Mouse (Mus musculus) urinary bladder, postnatal 36 days (tissue): ENCODE data around the gene Zfp280b.
"Not testable (repeated sequence)": the region's sequence is repeated elsewhere in the genome, so short reads cannot be mapped to it uniquely, and the experiment has no call there.

Experiments used
- DNase-seq, 2 experiments: peaks; one replicate each; pipeline ENCODE4 v3.0.0; 2022; ENCODE audit warnings: low spot score in 2 of 2, mixed read lengths in 1 of 2

The Zfp280b gene

DNA sequence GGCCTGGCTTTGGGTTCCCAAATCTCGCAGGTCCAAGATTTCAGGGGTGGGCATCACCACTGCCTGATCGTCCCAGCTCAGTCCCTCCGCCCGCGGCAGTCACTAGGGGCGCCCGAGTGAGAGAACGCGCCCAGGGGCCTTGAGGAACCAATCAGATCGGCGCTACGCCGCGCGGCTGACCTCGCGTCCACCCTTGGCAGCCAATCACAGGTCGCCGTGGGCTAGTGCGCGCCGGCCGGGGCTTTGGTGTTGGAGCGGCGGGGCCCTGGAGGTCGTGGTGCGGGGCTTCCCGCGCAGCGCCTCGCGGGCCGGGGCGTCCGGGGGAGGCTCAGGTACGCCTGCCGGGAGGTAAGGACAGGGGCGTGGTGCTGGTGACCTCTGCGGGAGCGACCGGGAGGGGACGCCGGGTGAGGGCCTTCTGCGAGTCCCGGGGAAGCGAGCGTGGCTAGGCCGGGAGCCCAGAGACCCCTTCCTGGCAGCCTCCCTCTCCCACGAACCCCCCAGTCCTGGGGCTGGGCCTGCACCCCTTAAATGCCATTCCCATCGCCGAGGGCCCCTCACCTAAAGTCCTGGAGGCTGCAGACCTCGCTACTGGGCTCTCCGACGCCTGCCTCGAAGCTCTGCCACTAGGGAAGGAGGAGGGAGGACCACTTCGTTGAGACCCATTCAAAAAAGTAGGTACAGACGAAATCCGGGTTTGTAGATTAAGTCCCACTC lies at the start of gene Zfp280b:
Zfp280b (plus strand) TSS at position 249 of the 717 bp plus-strand sequence.
- DNase-seq, result peak; percentile 90 to 94

DNA sequence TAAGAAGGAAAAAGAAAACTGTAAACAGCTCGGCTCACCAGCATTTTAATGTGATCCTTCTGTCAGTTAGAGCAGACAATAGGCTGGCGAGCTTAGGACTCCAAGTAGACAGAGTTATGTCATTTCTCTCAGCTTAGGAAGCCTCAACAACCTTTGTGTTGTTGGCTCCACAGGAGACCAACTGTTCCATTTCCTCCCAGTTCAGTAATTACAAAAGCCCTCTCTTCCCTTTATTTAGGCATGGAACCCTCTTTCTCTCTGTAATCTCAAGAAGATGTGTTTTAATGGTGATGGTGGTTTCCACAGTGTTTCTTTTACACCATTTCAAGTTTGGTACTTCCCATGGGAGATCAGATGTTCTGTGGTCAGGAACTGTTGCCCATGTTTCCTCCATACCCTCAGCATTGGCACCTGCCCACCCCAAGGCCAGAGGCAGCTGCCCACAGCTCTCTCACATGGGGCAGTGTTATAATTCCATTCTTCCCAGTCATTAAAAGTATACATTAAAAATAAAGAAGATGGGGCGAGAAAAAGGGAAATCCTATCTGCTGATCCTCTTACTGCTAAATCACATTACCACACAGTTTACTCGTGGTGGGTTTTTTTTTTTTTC lies 41.9 kb upstream of the Zfp280b start:
- DNase-seq, result no peak

GRCm38 (mm10) chr10:75993616-75994240 lies 38.7 kb upstream of the Zfp280b start:
- no peak for DNase-seq

GRCm38 (mm10) chr10:75994531-75995210 lies 37.8 kb upstream of the Zfp280b start:
- not testable (repeated sequence) for DNase-seq

GRCm38 (mm10) chr10:75995463-75995862 lies 37.0 kb upstream of the Zfp280b start:
- DNase-seq, result no peak

- DNase-seq, result no peak
Measured at GRCm38 (mm10) chr10:75996315-75996714, 36.1 kb upstream of the Zfp280b start.

DNA sequence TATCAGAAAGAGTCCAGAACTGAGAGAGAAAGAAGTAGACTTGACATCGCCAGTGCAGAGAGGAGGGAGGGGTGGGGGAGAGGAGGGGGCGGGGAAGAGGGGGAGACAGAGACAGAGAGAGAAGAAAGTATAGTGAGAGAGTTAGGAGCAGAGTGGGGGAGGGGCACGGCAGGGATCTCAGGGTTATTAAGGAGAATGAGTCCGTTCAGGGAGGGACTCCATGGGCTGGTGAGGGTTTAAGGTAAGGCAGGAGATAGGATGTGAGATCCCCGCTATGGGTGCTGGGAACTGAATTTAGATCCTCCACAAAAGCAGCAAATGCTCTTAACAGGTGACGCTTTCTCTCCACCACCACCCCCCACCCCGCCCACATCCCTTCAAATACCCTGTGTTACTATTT lies 31.3 kb upstream of the Zfp280b start:
- DNase-seq, result no peak

DNA sequence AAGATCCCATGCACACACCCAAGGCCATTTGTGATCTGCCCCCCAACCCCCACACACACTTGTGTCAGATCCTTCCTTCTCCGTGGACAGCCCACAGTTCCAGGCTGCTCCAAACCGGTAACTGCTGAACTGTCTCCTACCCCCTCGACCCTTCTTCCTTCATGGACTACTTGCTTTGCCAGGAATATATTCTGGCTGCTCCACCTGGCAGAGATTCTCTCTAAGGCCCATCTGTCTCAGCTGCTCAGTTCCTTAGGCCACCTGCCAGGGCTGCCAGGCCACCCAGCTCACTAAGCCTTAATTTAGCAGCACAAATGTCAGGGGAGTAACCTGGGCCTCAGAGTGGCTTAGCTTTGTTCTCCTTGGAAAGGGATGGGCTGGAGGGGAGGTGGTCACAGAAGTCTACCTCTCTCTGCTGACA lies 30.3 kb upstream of the Zfp280b start:
- no peak for DNase-seq

DNA sequence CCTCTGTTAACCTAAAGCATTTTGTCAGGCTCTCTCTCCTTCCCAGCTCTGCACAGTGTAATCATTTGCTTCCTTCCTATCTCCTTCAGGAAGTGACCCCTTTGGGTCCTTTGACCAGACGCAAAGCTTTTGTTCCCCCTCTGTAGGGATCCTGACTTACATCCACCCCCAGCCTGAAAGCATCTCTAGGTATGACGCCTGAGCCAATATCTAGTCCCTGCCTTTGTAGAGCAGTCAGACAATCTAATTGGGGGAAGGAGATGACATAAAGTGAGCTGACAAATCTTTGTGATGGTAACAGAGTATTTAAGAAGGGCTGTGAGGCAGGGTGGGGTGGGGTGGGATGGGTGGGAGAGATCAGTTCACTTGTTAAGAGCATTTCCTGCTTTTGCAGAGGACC lies 29.8 kb upstream of the Zfp280b start:
- DNase-seq, result no peak

DNA sequence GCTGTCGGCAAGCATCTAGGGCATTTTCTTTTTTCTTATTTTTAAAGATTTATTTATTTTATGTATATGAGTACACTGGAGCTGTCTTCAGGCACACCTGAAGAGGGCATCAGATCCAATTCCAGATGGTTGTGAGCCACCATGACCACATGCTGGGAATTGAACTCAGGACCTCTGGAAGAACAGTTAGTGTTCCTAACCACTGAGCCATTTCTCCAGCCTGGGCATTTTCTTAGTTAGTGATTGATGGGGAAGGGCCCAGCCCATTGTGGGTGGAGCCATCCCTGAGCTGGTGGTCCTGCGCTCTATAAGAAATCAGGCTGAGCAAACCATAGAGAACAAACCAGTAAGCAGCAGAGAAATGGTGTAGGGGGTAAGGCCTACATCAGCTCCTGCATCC lies 29.2 kb upstream of the Zfp280b start:
- DNase-seq, result no peak

DNA sequence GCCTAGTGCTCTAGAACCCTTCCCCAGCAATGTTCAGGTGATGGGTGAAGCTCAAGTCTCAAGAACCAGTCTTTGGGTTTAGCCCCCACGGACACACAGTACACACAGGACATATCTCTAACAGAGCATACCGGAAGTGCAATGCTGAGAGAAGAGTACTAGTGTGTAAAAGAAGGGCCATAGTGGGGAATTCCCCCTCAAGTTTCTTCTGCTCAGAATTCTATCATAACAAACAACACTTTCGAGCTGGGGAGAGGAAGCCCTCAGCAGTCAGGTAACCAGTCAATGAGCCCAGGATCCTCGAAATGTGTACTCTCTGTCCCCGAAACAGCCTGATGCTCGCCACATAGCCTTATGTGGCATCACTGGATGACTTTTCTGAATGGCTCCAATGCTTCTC lies 26.1 kb upstream of the Zfp280b start:
- DNase-seq, result no peak

DNA sequence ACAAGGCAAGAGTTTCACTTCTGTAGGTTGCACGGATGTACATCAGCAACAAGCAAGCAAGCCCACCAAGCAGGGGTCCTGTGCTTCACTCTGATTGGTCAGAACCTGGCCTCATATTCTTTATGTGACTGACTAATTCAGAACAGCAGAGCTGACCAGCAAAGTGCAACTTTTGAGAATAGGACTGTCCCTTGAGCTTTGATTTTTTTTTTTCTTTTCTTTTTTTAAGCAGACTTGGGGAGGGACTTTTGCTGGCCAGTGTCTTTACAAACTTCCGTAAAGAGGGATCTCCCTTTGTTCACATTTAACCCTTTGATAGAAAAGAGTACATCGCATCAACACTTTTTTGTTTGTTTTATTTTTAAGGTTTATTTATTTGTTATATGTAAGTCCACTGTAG lies 22.6 kb upstream of the Zfp280b start:
- no peak for DNase-seq

DNA sequence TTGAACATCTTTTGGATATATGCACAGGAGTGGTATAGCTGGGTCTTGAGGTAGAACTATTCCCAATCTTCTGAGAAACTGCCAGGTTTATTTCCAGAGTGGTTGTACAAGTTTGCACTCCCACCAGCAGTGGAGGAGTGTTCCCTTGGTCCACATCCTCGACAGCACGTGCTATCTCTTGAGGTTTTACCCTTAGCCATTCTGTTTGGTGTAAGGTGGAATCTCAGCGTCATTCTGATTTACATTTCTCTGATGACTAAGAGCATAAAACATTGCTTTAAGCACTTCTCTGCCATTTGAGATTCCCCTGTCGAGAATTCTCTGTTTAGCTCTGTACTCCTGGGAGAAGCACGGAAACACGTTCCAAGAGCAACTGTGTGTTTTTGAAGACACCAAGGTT lies 19.5 kb upstream of the Zfp280b start:
- no peak for DNase-seq

- DNase-seq, result no peak
Measured at GRCm38 (mm10) chr10:76016886-76017285, 15.6 kb upstream of the Zfp280b start.

- DNase-seq, result no peak
Measured at GRCm38 (mm10) chr10:76021728-76022127, 10.7 kb upstream of the Zfp280b start.

- DNase-seq, result no peak
Measured at GRCm38 (mm10) chr10:76023921-76024320, 8.5 kb upstream of the Zfp280b start.

DNA sequence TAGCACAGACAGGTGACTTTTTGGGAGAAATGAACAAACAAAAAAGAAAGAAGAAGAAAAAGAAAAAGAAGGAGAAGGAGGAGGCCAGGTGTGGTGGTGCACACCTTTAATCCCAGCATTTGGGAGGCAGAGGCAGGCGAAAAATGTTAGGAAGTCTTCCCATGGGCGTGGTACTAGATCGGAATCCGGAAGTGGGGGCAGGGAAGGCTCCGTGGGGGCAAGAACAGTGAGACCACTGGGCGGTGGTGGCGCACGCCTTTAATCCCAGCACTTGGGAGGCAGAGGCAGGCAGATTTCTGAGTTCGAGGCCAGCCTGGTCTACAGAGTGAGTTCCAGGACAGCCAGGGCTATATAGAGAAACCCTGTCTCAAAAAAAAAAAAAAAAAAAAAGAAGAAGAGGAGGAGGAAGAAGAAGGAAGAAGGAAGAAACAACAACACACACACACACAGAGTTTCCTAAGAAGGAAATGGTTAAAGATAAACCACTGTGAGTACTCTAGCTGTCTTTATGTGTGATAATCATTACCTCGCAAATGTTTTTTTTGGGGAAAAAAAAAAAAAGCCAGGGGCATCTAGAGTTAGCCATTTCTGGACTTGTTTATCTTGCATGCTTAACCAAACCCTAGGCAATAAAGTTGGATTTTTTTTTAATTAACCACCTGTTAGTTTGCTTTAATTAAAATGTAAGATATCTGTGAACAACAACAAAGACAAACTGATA lies 6.8 kb upstream of the Zfp280b start:
- no peak for DNase-seq

DNA sequence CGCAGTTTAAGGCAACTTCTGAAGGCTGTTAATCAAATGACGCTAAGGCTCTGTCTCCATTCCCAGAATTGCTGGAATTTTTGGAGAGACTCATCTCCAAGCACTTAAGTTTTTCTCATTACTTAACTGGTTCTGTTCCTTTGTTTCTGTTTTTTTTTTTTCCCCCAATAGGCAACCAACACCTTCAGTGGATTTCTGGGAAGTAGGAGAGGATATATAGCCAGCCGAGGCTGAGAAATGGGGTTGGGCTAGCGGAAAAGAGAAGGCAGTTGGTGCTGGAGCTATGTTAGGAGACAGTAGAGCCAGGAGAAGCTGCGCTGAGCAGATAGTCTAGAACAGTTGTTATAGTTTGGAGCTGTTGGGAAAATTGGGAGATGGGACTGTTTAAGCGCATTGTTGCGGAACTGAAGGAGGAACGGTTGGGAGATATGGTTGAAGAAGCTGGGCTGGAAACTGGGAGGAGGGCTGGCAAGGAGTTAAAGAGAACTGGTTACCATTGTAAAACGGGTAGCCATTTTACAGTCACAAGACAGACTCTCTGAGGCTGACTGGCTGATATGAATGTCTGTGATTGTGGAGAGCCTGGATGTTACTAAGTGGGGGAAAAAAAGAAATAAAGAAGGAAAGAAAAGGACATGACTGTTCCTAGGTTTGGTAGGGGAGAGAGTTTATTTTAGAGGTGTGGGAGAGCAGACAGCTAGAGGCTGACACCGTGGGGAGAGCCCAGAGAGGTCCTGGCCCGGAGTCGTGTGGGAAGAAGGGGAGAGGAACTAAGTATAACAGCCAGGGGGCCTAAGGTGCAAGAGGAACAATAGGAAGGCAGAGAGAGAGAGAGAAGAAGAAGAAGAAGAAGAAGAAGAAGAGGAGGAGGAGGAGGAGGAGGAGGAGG lies 5.1 kb upstream of the Zfp280b start:
- DNase-seq, result no peak

GRCm38 (mm10) chr10:76028016-76028366 lies 4.5 kb upstream of the Zfp280b start:
- DNase-seq, result no peak

GRCm38 (mm10) chr10:76028396-76028795 lies 4.1 kb upstream of the Zfp280b start:
- no peak for DNase-seq

DNA sequence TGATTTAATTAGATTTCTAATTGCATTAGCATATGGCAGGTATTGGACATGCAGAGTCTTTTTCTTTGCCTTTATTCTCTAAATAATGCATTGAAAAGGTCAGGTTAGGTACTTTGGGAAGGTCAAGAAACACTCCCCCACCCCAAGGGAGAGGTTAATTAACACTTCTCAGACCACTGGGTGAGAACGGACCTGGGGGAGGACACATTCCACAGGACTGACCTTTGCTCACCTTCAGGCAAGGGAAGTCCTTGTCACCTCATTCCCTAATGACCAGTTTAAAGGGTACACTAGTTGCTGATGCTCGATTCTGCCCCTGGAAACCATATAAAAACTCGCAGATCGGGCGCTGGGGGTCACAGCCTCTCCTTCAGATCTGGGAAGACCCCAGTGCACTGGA lies 3.2 kb upstream of the Zfp280b start:
- DNase-seq, result no peak
